Mouse (Mus musculus) kidney, adult 2 months (tissue): ENCODE measurements around the gene Ggcx. TPM values are rescaled to one million over a fixed set of nuclear protein-coding genes. Genes with fewer than 3 reads are reported as not detected.

ENCODE experiments used
- DNase-seq: peaks from one replicate; pipeline ENCODE4 v3.0.0; 2021
- H3K27ac ChIP-seq: fragments of 200-500 bp; 2 replicates; pipeline ENCODE4 v1.5.1; 2012; ENCODE audit warnings: low read depth, low read length, control low read depth, inconsistent platforms; ENCODE audit not compliant: insufficient read depth
- H3K27me3 ChIP-seq: fragments of 200-500 bp; replicated peaks from 2 replicates; pipeline ENCODE4 v1.6.1; 2012; ENCODE audit warnings: mild to moderate bottlenecking, moderate library complexity, low read length, inconsistent platforms; ENCODE audit not compliant: control insufficient read depth, insufficient read depth
- H3K36me3 ChIP-seq: fragments of 200-500 bp; 2 replicates; pipeline ENCODE4 v1.6.1; 2012; ENCODE audit warnings: mild to moderate bottlenecking, moderate library complexity, low read length, inconsistent platforms; ENCODE audit not compliant: control insufficient read depth, insufficient read depth
- H3K4me1 ChIP-seq: fragments of 200-500 bp; 2 replicates; pipeline ENCODE4 v1.6.1; 2011; ENCODE audit warnings: low read length; ENCODE audit not compliant: control insufficient read depth, insufficient read depth
- H3K4me3 ChIP-seq: fragments of 200-500 bp; 2 replicates; pipeline ENCODE4 v1.5.1; 2011; ENCODE audit warnings: mild to moderate bottlenecking, low read depth, low read length, control low read depth; ENCODE audit not compliant: insufficient read depth
- CTCF ChIP-seq: fragments of 200-500 bp; conservative IDR thresholded peaks from 2 replicates; pipeline ENCODE4 v1.5.1; 2011; ENCODE audit warnings: low read depth, mild to moderate bottlenecking, control low read depth, low read length, moderate library complexity, mixed read lengths; ENCODE audit not compliant: insufficient read depth, insufficient read length
- POLR2A ChIP-seq: fragments of 200-500 bp; IDR thresholded peaks from one replicate; pipeline ENCODE4 v1.6.1; 2011; ENCODE audit warnings: low read depth, low read length, control low read depth
- WGBS: fragments of 180-500 bp; shearing (Covaris S2); methylation state at CpG from one replicate; pipeline ENCODE4 v1.1.7; 2018; 5-methylcytosine and 5-hydroxymethylcytosine counted together
- polyA plus RNA-seq: library from polyadenylated mRNA; depleted of rRNA; stranded (reverse); fragments of >200 nt; gene quantifications from 2 replicates; pipeline ENCODE4 v1.2.3, GENCODE M21; 2012; rRNA removed

The Ggcx gene
- polyA plus RNA-seq, 1 experiment, result 17.9 TPM

DNA sequence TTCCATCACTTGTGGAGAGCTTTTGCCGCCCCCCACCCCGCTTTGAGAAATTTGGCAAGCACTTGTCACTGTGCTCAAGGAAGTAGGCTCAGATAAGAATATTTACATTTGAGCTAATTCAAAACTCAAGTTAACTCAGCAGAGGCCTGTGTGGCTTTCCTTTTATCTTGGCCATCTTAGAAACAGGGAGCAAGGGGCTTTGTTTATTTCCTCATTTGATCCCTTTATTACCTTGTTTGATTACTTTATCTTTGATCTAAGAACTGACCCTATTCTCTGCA is 66.3 kb downstream of the Ggcx start:
- Histone ChIP-seq H3K27ac (no peak overlapping the region), H3K36me3 (no peaks in the 10 kb centered on the region), H3K27me3 (no peaks in the 10 kb centered on the region), H3K4me3 (no peak overlapping the region), H3K4me1 (peaks cover 26% of the 10 kb centered on the region)
- WGBS, result 88% methylated on average over 2 of the region's 2 CpGs
- TF ChIP-seq POLR2A (no peak), CTCF (no peak)
- no peak for DNase-seq

Other genes starting within 250 kb of the Ggcx start
- 7.7 and 10.1 TPM in 2 replicates for gene Atoh8, start 178.7 kb upstream of the Ggcx start, polyA plus RNA-seq
- not detected in 2 replicates for gene Sftpb, start 109.7 kb upstream of the Ggcx start, polyA plus RNA-seq
- gene Usp39, start 69.1 kb upstream of the Ggcx start, polyA plus RNA-seq, result 17.8 and 18.2 TPM in 2 replicates
- gene 0610030E20Rik, start 67.0 kb upstream of the Ggcx start, polyA plus RNA-seq, result 15.1 and 15.2 TPM in 2 replicates
- 171 and 189 TPM in 2 replicates for gene Tmem150a, start 58.9 kb upstream of the Ggcx start, polyA plus RNA-seq
- gene Rnf181, start 47.4 kb upstream of the Ggcx start, polyA plus RNA-seq, result 176 and 192 TPM in 2 replicates
- gene Vamp5, start 33.8 kb upstream of the Ggcx start, polyA plus RNA-seq, result 48.7 and 60.1 TPM in 2 replicates
- gene Vamp8, start 23.6 kb upstream of the Ggcx start, polyA plus RNA-seq, result 368 and 453 TPM in 2 replicates
- 150 and 168 TPM in 2 replicates for gene Mat2a, start 25.2 kb downstream of the Ggcx start, polyA plus RNA-seq
- 0.09 and 0.12 TPM in 2 replicates for gene Sh2d6, start 107.4 kb downstream of the Ggcx start, polyA plus RNA-seq
- 64.3 and 70.9 TPM in 2 replicates for gene Capg, start 130.1 kb downstream of the Ggcx start, polyA plus RNA-seq
- gene Elmod3, start 184.1 kb downstream of the Ggcx start, polyA plus RNA-seq, result 43.0 and 43.4 TPM in 2 replicates
- gene Retsat, start 184.2 kb downstream of the Ggcx start, polyA plus RNA-seq, result 237 and 272 TPM in 2 replicates
- 101 and 118 TPM in 2 replicates for gene Tgoln1, start 202.7 kb downstream of the Ggcx start, polyA plus RNA-seq